Mouse (Mus musculus) kidney, postnatal 0 days (tissue): Measurements from ENCODE around the gene Caly. TPM values are rescaled to one million over a fixed set of nuclear protein-coding genes. Genes with fewer than 3 reads are reported as not detected.

Experiments used
- ATAC-seq: fragments of 200-750 bp; cut with Nextera tagmentation; replicated peaks from 2 replicates; pipeline ENCODE4 v1.8.0; 2017; ENCODE audit warnings: low read depth, moderate number of reproducible peaks, moderate TSS enrichment, moderate library complexity; ENCODE audit not compliant: low FRiP score
- DNase-seq: peaks from one replicate; pipeline ENCODE4 v3.0.0-alpha.2; 2016; ENCODE audit warnings: low spot score
- H3K27ac ChIP-seq: fragments of 300-500 bp; sonication (generic); 2 replicates; pipeline ENCODE4 v1.5.1; 2014; ENCODE audit warnings: mild to moderate bottlenecking
- H3K27me3 ChIP-seq: fragments of 300-500 bp; sonication (generic); 2 replicates; pipeline ENCODE4 v1.6.1; 2014; ENCODE audit warnings: low read length, mixed read lengths; ENCODE audit not compliant: insufficient read depth
- H3K36me3 ChIP-seq: fragments of 300-500 bp; sonication (generic); 2 replicates; pipeline ENCODE4 v1.6.1; 2014; ENCODE audit warnings: low read length, mixed read lengths; ENCODE audit not compliant: insufficient read depth
- H3K4me1 ChIP-seq: fragments of 300-500 bp; sonication (generic); replicated peaks from 2 replicates; pipeline ENCODE4 v1.6.1; 2014; ENCODE audit warnings: antibody characterized with exemption, low read length, mixed read lengths; ENCODE audit not compliant: insufficient read depth
- H3K4me2 ChIP-seq: fragments of 300-500 bp; sonication (generic); 2 replicates; pipeline ENCODE4 v1.6.1; 2014; ENCODE audit warnings: mild to moderate bottlenecking, low read length, moderate library complexity, mixed read lengths
- H3K4me3 ChIP-seq: fragments of 300-500 bp; sonication (generic); replicated peaks from 2 replicates; pipeline ENCODE4 v1.5.1; 2014; ENCODE audit warnings: low read depth, low read length
- H3K9ac ChIP-seq: fragments of 300-500 bp; sonication (generic); 2 replicates; pipeline ENCODE4 v1.6.1; 2014; ENCODE audit warnings: low read depth, low read length
- H3K9me3 ChIP-seq: fragments of 300-500 bp; sonication (generic); replicated peaks from 2 replicates; pipeline ENCODE4 v1.6.1; 2016; ENCODE audit warnings: low read length, inconsistent platforms, mixed read lengths
- CTCF ChIP-seq: IDR thresholded peaks from 2 replicates; pipeline ENCODE4 v1.5.1; 2016; ENCODE audit warnings: antibody characterized with exemption, low read depth, mild to moderate bottlenecking, moderate library complexity
- WGBS: fragments of 180-500 bp; shearing (Covaris S2); extraction: QIAGEN DNeasy Blood & Tissue Kit; methylation state at CpG from one replicate; pipeline ENCODE4 v1.1.7; 2014; 5-methylcytosine and 5-hydroxymethylcytosine counted together
- polyA plus RNA-seq: library from polyadenylated mRNA; unstranded; fragments of >200 nt; fragmentation: Nextera tagmentation; extraction: Ambion mirVana; gene quantifications from 2 replicates; pipeline ENCODE4 v1.2.1, GENCODE M21; 2015

Gene Caly
- polyA plus RNA-seq, 1 experiment from 2014 or later = 1.1 TPM

DNA sequence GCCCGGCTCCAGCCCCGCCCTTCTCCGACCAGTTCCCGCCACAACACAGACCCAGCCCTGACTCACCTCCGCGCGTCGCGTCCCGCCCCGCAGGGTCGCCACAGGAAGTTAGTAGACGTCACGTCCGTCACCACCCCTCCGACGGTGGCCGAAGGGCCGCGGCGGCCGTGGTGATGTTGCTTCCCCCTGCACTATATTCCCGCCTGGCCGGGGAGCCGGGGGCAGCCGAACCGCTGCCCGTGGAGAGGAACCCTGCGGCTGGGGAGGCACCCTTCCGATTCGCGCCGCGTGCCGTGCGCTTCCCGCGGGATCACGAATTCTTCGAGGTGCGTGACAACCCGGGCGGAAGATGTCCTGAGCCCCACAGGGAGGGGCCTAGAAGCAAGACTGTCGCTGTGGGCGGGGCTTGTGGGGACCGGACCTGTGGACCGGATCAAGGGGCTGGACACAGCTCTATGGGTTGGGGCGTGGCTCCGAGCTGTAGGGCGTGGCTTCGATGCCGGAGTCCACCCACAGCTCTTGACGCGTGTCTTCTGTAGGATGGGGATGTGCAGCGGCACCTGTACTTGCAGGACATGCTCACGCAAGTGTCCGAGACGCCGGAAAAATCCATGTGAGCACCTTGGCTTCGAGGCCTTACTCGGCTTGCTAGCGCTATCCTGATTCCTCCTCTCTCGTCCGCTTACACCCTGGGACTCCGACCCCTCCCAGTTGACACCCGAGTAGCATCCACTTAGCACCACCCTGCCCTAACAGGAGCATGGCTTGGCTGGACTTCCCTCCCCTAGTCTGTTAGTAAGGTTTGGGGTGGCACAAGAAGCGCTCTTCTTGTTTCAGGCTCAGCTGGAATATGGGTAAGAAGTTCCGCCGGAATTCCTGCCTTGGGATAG is 45.8 kb downstream of the Caly start, which contains the start of the genes Zfp511 and Tubgcp2:
Gene Zfp511, plus strand, starts transcription at position 111 of the 890 bp plus-strand sequence.
Gene Tubgcp2, minus strand, starts transcription at position 389 of the 890 bp plus-strand sequence.
- H3K4me3 ChIP-seq = peak within 1 kb of the TSS; percentile 61
- WGBS = 1% methylated on average over 69 of the region's 69 CpGs
- peak; percentile 98 for DNase-seq
- H3K9ac ChIP-seq = peak within 1 kb of the TSS; percentile 85
- peak within 1 kb of the TSS; percentile 82 for H3K27ac ChIP-seq
- peak within 1 kb of the TSS; percentile 88 for H3K4me2 ChIP-seq
- ATAC-seq = peak; percentile 99
- H3K4me1 ChIP-seq = no peaks in the 10 kb centered on the region; the same call in 1 of the 2 replicates
- H3K9me3 ChIP-seq = no peaks in the 10 kb centered on the region
- H3K27me3 ChIP-seq = no peaks in the 10 kb centered on the region
- peaks cover 18% of the 10 kb centered on the region; the same call in 1 of the 2 replicates for H3K36me3 ChIP-seq
- no peak for TF ChIP-seq CTCF

DNA sequence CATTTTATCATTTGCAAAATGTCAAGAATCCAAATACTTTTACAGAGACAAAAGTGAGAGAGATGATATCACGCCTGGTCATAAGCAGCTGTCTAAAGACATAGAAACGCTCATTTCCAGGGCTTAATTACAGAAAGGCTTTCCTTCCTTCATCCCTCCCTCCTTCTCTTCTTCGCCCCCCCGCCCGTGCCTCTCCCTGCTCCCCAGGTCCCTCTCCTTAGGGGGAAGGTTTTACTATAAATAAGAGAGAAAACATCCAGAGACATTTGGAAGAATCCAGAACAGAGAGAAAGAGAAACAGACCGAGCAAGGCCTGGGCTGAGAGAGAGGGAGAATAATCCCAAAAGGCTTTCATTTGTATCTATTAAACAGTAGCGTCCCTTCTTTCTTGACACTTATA is 46.9 kb downstream of the Caly start:
- no peak for DNase-seq
- TF ChIP-seq CTCF = no peak
- Histone ChIP-seq H3K27me3 (no peaks in the 10 kb centered on the region), H3K9me3 (no peaks in the 10 kb centered on the region), H3K4me1 (no peaks in the 10 kb centered on the region; the same call in 1 of the 2 replicates), H3K36me3 (peaks cover 25% of the 10 kb centered on the region), H3K27ac (no peak overlapping the region), H3K9ac (peak overlapping the region; percentile 85), H3K4me3 (peak overlapping the region; percentile 61), H3K4me2 (peak overlapping the region; percentile 88)
- no peak for ATAC-seq
- 13% methylated on average over 7 of the region's 7 CpGs for WGBS

DNA sequence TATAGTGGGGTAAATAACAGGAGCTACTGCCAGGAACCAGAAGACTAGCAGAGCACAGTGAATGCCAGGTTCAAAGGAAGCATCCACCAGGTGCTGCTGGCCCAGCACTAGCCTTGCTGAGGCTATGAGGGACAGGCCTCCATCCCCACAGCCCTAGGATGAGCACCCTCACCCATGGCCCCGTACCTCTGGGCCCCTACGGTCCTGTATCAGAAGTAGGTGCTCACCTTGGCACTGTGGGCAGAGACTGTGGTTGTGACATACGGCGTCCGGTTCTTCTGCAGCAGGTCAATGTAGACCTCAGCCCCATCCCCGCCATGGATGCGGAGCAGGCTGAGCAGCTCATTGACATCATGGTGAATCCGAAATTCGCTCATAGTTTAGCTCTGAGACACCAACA is 49.0 kb downstream of the Caly start:
- WGBS = 96% methylated on average over 9 of the region's 9 CpGs
- Histone ChIP-seq H3K27me3 (no peaks in the 10 kb centered on the region), H3K4me3 (no peak overlapping the region), H3K9ac (no peak overlapping the region), H3K4me2 (no peak overlapping the region), H3K4me1 (no peaks in the 10 kb centered on the region; the same call in 1 of the 2 replicates), H3K9me3 (no peaks in the 10 kb centered on the region), H3K36me3 (peaks cover 44% of the 10 kb centered on the region), H3K27ac (no peak overlapping the region)
- no peak for TF ChIP-seq CTCF
- DNase-seq (no peak), ATAC-seq (no peak)

DNA sequence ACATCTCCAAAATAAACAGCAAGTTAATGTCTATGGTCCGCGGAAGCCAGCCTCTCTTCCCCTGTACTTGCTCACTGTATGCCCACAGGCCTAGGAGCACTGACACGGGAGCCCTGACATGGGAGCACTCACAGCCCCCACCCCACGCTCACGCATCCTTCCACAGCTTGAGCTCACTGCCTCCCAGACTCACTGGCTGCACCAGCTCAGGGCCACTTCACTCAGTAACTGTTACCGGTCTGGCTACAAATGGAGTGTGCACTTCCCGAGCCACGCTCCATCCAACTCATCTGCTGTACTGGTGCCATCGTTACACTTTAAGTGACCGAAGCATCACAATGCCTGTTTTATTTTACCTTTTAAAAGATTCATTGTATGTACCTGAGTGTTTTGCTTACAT is 50.0 kb downstream of the Caly start:
- Histone ChIP-seq H3K4me2 (no peak overlapping the region), H3K4me3 (no peak overlapping the region), H3K4me1 (no peaks in the 10 kb centered on the region; the same call in 1 of the 2 replicates), H3K9me3 (no peaks in the 10 kb centered on the region), H3K27ac (no peak overlapping the region), H3K36me3 (peaks cover 48% of the 10 kb centered on the region), H3K9ac (no peak overlapping the region), H3K27me3 (no peaks in the 10 kb centered on the region)
- ATAC-seq (no peak), DNase-seq (no peak)
- WGBS = 94% methylated on average over 10 of the region's 10 CpGs
- no peak for TF ChIP-seq CTCF

DNA sequence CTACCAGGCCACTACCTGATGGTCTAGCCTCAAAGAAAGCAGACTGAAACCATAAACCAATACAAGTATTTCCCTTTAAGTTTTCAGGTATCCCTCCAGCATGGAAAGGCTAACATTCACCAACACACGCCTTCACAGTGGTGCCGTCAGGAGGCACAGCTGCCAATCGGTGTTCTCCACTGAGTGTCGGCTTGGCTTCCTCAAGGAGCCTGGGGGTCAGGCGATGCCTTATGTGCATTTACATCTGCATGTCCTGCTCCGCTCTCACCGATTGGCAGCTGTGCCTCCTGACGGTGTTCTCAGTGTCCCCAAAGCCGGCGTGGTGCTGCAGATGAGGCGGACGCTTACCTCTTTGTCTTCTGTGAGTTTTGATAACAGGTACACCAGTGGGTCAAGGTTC is 50.6 kb downstream of the Caly start:
- peaks cover 48% of the 10 kb centered on the region for H3K36me3 ChIP-seq
- ATAC-seq = no peak

More for the DNA sequence above, 50.6 kb downstream of the Caly start:
- Histone ChIP-seq H3K27me3 (no peaks in the 10 kb centered on the region), H3K4me1 (no peaks in the 10 kb centered on the region; the same call in 1 of the 2 replicates), H3K9ac (no peak overlapping the region), H3K9me3 (no peaks in the 10 kb centered on the region), H3K4me2 (no peak overlapping the region), H3K4me3 (no peak overlapping the region), H3K27ac (no peak overlapping the region)
- WGBS = 92% methylated on average over 12 of the region's 12 CpGs
- DNase-seq = no peak
- no peak for TF ChIP-seq CTCF

Other genes starting within 250 kb of the Caly start
- 0.50 and 1.3 TPM in 2 replicates for gene Adgra1, start 248.4 kb downstream of the Caly start, polyA plus RNA-seq
- 0.09 and 0.18 TPM in 2 replicates for gene Kndc1, start 187.9 kb downstream of the Caly start, polyA plus RNA-seq
- not detected in 2 replicates for gene Utf1, start 138.8 kb downstream of the Caly start, polyA plus RNA-seq
- 0.28 and 0.36 TPM in 2 replicates for gene 6430531B16Rik, start 103.8 kb downstream of the Caly start, polyA plus RNA-seq
- gene Adam8, start 90.0 kb downstream of the Caly start, polyA plus RNA-seq = 0.41 and 0.46 TPM in 2 replicates
- gene Zfp511, start 46.2 kb downstream of the Caly start, polyA plus RNA-seq = 35.0 TPM in 2 replicates
- 34.4 and 39.5 TPM in 2 replicates for gene Tubgcp2, start 45.9 kb downstream of the Caly start, polyA plus RNA-seq
- not detected in 2 replicates for gene Msx3, start 33.5 kb downstream of the Caly start, polyA plus RNA-seq
- gene Prap1, start 10.8 kb upstream of the Caly start, polyA plus RNA-seq = 3.9 and 6.2 TPM in 2 replicates
- 86.8 and 88.4 TPM in 2 replicates for gene Fuom, start 19.9 kb upstream of the Caly start, polyA plus RNA-seq
- 21.0 and 22.9 TPM in 2 replicates for gene Paox, start 33.3 kb upstream of the Caly start, polyA plus RNA-seq
- gene Echs1, start 33.9 kb upstream of the Caly start, polyA plus RNA-seq = 236 and 241 TPM in 2 replicates
- gene Mtg1, start 55.0 kb upstream of the Caly start, polyA plus RNA-seq = 29.9 and 30.4 TPM in 2 replicates
- gene Sprn, start 72.3 kb upstream of the Caly start, polyA plus RNA-seq = 0.13 and 0.16 TPM in 2 replicates
- not detected in 2 replicates for gene Olfr522, start 82.2 kb upstream of the Caly start, polyA plus RNA-seq
- gene Olfr523, start 90.7 kb upstream of the Caly start, polyA plus RNA-seq = not detected in 2 replicates
- gene Olfr524, start 123.4 kb upstream of the Caly start, polyA plus RNA-seq = not detected in 2 replicates
- gene Cd163l1, start 135.7 kb upstream of the Caly start, polyA plus RNA-seq = 0.05 TPM in 2 replicates
- not detected in 2 replicates for gene 5830411N06Rik, start 164.7 kb upstream of the Caly start, polyA plus RNA-seq
- gene Olfr525, start 238.3 kb upstream of the Caly start, polyA plus RNA-seq = not detected in 2 replicates